Mouse (Mus musculus) left cerebral cortex, postnatal 36 days (tissue): ENCODE results near the gene 2210408I21Rik. TPM values are rescaled to one million over a fixed set of nuclear protein-coding genes. Genes with fewer than 3 reads are reported as not detected.

Source experiments
- DNase-seq, 2 experiments: peaks; one replicate each; pipeline ENCODE4 v3.0.0; 2021 to 2022; ENCODE audit warnings: low spot score in 2 of 2, mixed read lengths in 1 of 2
- intact Hi-C: fragments of 180-260 bp; cut with DNase I; formaldehyde crosslinking; loops from one replicate; pipeline ENCODE4 v1.15.1; 2025
- total RNA-seq, 2 experiments: library from RNA; stranded (reverse); gene quantifications; 2 replicates each; pipeline ENCODE4 v1.2.3; 2021

The 2210408I21Rik gene
- total RNA-seq, 2 experiments from 2014 or later = 21.8 to 30.2 TPM

GRCm38 (mm10) chr13:77263400-77264179 is 128.2 kb downstream of the 2210408I21Rik start:
- no peak for DNase-seq
- intact Hi-C loops = no loop called here

- no peak for DNase-seq
- intact Hi-C loops = no loop called here
These were observed 129.1 kb downstream of the 2210408I21Rik start for GRCm38 (mm10) chr13:77264481-77264880.

GRCm38 (mm10) chr13:77275172-77275747 is 139.9 kb downstream of the 2210408I21Rik start:
- DNase-seq = peak; percentile 27 to 46
- intact Hi-C loops = no loop called here

GRCm38 (mm10) chr13:77278659-77279413 is 143.5 kb downstream of the 2210408I21Rik start:
- intact Hi-C loops = no loop called here
- DNase-seq = no peak

- DNase-seq = no peak
- intact Hi-C loops = no loop called here
These were observed 160.2 kb downstream of the 2210408I21Rik start for GRCm38 (mm10) chr13:77295519-77295918.

GRCm38 (mm10) chr13:77324101-77324500 is 188.8 kb downstream of the 2210408I21Rik start:
- no peak for DNase-seq
- intact Hi-C loops = no loop called here

GRCm38 (mm10) chr13:77326174-77326959 is 191.0 kb downstream of the 2210408I21Rik start:
- intact Hi-C loops = no loop called here
- no peak for DNase-seq

GRCm38 (mm10) chr13:77342097-77342496 is 206.8 kb downstream of the 2210408I21Rik start:
- intact Hi-C loops = no loop called here

GRCm38 (mm10) chr13:77385448-77385970 is 250.2 kb downstream of the 2210408I21Rik start:
- DNase-seq = no peak
- intact Hi-C loops = no loop called here

More at GRCm38 (mm10) chr13:77342097-77342496, 206.8 kb downstream of the 2210408I21Rik start:
- DNase-seq = no peak

GRCm38 (mm10) chr13:77386001-77386400 is 250.7 kb downstream of the 2210408I21Rik start:
- DNase-seq = no peak
- intact Hi-C loops = no loop called here

- no peak for DNase-seq
- intact Hi-C loops = no loop called here
These were observed 252.8 kb downstream of the 2210408I21Rik start for GRCm38 (mm10) chr13:77388148-77388547.

- no peak for DNase-seq
- intact Hi-C loops = no loop called here
These were observed 253.9 kb downstream of the 2210408I21Rik start for GRCm38 (mm10) chr13:77389209-77389608.

- DNase-seq = no peak
- intact Hi-C loops = loop anchor here (10.0 kb wide), 1 partner anchor 788 kb away; no protein-coding TSS in a partner anchor
These were observed 261.0 kb downstream of the 2210408I21Rik start for GRCm38 (mm10) chr13:77396374-77396773.

GRCm38 (mm10) chr13:77396981-77397380 is 261.6 kb downstream of the 2210408I21Rik start:
- intact Hi-C loops = loop anchor here (10.0 kb wide), 1 partner anchor 788 kb away; no protein-coding TSS in a partner anchor
- DNase-seq = peak in 1 of 2 experiments; percentile 9

- DNase-seq = no peak
- intact Hi-C loops = loop anchor here (10.0 kb wide), 1 partner anchor 787 kb away; no protein-coding TSS in a partner anchor
These were observed 262.3 kb downstream of the 2210408I21Rik start for GRCm38 (mm10) chr13:77397646-77398045.

- intact Hi-C loops = loop anchor here (10.0 kb wide), 1 partner anchor 786 kb away; no protein-coding TSS in a partner anchor
- no peak for DNase-seq
These were observed 263.1 kb downstream of the 2210408I21Rik start for GRCm38 (mm10) chr13:77398477-77398876.

GRCm38 (mm10) chr13:77400762-77401161 is 265.4 kb downstream of the 2210408I21Rik start:
- intact Hi-C loops = no loop called here
- no peak for DNase-seq

- no peak for DNase-seq
- intact Hi-C loops = no loop called here
These were observed 273.2 kb downstream of the 2210408I21Rik start for GRCm38 (mm10) chr13:77408530-77408929.

GRCm38 (mm10) chr13:77409804-77410203 is 274.5 kb downstream of the 2210408I21Rik start:
- no peak for DNase-seq
- intact Hi-C loops = no loop called here
